Mouse (Mus musculus): ENCODE measurements around the gene Hs3st3b1.

Hs3st3b1 gene

DNA sequence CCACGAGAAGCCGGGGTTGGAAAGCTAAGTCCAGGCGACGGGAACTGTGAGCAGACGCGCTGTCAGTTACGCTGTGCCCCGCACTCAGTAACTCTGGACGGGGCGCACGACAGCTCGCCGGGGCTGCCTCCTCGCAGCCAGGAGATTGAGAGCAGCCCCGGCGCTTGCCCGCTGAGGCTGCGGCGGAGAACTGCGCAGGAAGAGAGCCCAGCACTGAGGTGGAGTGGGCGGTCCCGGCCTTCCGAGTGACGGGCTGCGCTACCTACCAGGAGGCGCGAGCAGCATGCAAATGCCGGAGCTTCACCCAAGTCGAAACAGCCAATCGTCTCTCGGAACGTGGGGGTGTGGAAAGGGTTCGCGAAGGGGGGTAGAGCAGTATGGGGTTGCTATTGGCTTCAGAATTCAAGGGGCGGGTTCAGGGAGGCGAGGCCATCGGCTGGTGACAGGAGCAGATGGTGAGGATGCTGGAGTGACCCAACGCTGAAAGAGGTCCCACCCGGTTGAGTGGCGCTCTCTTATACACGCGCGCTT, at the start of gene Hs3st3b1:
Hs3st3b1 (minus strand) TSS at position 200 of the 531 bp plus-strand sequence.
- in situ Hi-C loops (cut with MboI, MseI) = loop anchor here (10.0 to 25.0 kb wide), 2 partner anchors 123 to 1865 kb away; partner anchors contain the start of gene Map2k4 (in 1 of the 2)

DNA sequence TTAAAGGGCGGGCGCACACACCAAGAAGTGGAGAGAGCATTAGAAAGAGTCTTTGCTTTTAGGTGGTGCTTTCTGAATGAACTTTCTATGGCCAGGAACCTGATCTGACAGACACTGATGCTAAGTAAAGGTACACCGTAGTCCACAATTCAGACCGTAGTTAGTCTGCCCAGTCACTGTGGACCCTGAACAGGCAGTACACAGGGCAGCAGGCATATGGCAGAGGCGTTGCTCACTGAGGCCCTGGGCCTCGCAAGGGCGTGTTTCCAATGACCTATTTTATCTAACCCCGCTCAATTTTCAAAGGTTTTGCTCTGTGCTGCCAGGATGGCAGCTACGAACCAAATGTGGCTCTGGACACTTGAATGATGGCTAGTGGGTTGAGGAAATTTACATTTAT, 49.4 kb upstream of the Hs3st3b1 start:
- in situ Hi-C loops (cut with MboI, MseI) = no loop called here

- in situ Hi-C loops (cut with MboI, MseI) = no loop called here
Measured at GRCm38 (mm10) chr11:63970818-63971217, 48.7 kb upstream of the Hs3st3b1 start.

DNA sequence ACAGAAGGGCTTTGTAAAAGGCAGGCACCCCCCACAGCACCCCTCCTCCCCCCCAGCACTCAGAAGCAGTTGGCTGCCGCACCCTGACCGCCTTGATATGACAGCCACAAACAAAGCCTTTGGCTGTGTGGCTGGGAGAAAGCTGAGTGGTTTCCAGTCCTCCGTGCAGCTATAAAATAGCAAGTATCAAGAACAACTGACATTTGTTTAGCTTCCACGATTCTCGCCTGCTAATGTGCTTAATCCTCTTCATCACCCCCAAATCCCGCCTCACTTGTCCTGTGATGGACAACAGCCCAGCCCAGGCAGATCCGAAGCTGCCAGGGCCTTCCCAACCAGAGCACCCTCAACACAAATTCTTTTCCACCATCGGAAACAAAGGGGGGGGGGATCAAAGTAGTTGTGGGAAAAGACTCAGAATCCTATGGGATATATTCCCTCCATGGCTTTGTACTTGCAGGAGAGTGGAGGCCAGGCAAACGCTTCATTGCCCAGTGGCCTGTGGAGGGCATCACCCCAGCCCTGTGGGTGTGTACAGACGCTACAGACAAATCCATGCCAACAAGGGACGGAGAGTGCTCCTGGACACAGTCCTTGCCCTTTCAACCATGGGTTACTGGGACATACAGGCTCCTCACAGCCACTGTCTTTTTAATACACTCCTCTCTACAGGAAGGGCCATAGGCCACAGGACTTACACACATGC, 47.3 kb upstream of the Hs3st3b1 start:
- in situ Hi-C loops (cut with MboI, MseI) = no loop called here

DNA sequence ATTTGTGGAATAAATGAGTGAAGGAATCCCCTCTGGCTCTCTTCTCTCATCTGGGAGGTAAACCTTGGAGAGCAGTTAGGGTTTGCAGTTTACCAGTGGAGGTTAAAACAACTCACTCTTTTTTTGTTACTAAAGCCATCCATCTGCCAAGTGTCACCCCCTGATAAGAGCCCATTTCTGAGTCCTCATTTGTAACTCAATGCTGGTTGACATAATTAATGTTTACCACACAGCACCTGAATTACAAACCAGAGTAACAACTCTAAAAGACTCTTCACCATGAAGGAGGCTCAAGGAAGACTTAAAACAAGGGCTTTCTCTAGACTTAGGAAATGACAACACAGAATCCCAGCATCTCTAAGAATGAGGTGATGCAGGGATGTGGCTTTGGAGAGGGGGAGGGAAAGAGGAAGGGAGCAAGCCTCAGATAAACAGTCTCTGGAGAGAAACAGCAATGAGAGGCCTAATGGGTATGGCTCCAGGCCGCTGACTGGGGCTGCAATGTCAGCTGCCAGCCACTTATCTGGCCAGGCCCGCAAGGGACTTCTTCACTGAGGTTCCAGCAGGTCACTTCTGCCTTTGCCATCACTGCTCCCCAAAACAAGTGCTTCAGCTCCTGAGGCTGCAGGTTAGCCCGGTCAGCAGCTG, 46.4 kb upstream of the Hs3st3b1 start:
- in situ Hi-C loops (cut with MboI, MseI) = no loop called here

- in situ Hi-C loops (cut with MboI, MseI) = no loop called here
Measured at GRCm38 (mm10) chr11:63967641-63968387, 45.7 kb upstream of the Hs3st3b1 start.

- in situ Hi-C loops (cut with MboI, MseI) = no loop called here
Measured at GRCm38 (mm10) chr11:63965437-63965836, 43.3 kb upstream of the Hs3st3b1 start.

DNA sequence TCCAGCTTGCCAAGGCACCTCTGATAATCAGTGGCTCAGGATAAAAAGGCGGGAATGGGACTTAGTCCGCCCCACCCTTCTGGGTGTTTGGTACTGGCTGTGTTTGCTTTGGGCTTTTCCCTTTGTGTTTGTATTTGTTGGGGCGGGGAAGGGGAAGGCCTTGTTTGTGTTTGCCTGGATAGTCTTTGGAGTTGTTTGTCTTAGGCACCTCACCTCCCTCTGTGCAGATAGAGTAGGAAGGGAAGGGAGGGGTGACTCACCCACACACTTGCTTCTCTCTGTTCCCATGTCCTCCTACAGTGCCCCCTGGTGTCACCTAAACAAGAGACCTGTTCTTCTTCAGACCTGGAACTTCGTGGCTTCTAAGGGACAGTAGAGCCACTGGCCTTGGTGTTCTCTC, 35.1 kb upstream of the Hs3st3b1 start:
- in situ Hi-C loops (cut with MboI, MseI) = no loop called here

GRCm38 (mm10) chr11:63956748-63957147, 34.7 kb upstream of the Hs3st3b1 start:
- in situ Hi-C loops (cut with MboI, MseI) = no loop called here

DNA sequence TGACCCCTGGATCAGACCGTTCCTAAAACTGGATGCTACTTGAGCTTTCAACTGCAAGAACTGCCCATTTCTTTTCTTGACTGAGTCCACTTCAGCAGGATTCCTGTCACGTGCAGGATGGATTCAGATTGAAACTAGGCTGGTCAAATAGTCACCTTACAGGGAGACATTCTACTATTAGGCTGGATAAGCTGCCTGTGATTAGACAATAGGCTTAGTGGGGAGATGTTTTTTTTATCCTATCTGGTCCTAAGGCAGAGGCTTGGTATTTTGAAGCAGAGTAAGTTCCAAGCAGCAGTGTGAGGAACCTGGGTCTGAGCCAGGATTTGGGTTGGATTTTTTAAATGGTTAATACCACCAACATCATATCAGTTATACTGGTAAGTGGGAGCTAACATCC, 31.8 kb upstream of the Hs3st3b1 start:
- in situ Hi-C loops (cut with MboI, MseI) = loop anchor here in 1 of 2 experiments (5.0 kb wide), 1 partner anchor 82 kb away; no protein-coding TSS in a partner anchor

- in situ Hi-C loops (cut with MboI, MseI) = loop anchor here in 1 of 2 experiments (5.0 kb wide), 1 partner anchor 80 kb away; no protein-coding TSS in a partner anchor
Measured at GRCm38 (mm10) chr11:63952743-63953191, 30.7 kb upstream of the Hs3st3b1 start.

GRCm38 (mm10) chr11:63951831-63952631, 29.9 kb upstream of the Hs3st3b1 start:
- in situ Hi-C loops (cut with MboI, MseI) = loop anchor here in 1 of 2 experiments (5.0 kb wide), 1 partner anchor 80 kb away; no protein-coding TSS in a partner anchor

GRCm38 (mm10) chr11:63948371-63948770, 26.3 kb upstream of the Hs3st3b1 start:
- in situ Hi-C loops (cut with MboI, MseI) = loop anchor here (25.0 kb wide), 2 partner anchors 536 to 764 kb away; no protein-coding TSS in a partner anchor

- in situ Hi-C loops (cut with MboI, MseI) = loop anchor here (25.0 kb wide), 2 partner anchors 535 to 765 kb away; no protein-coding TSS in a partner anchor
Measured at GRCm38 (mm10) chr11:63947024-63947423, 24.9 kb upstream of the Hs3st3b1 start.

GRCm38 (mm10) chr11:63943947-63944346, 21.9 kb upstream of the Hs3st3b1 start:
- in situ Hi-C loops (cut with MboI, MseI) = loop anchor here (5.0 to 25.0 kb wide), 3 partner anchors 532 to 768 kb away; no protein-coding TSS in a partner anchor

GRCm38 (mm10) chr11:63943268-63943890, 21.3 kb upstream of the Hs3st3b1 start:
- in situ Hi-C loops (cut with MboI, MseI) = loop anchor here (5.0 to 25.0 kb wide), 3 partner anchors 531 to 769 kb away; no protein-coding TSS in a partner anchor

DNA sequence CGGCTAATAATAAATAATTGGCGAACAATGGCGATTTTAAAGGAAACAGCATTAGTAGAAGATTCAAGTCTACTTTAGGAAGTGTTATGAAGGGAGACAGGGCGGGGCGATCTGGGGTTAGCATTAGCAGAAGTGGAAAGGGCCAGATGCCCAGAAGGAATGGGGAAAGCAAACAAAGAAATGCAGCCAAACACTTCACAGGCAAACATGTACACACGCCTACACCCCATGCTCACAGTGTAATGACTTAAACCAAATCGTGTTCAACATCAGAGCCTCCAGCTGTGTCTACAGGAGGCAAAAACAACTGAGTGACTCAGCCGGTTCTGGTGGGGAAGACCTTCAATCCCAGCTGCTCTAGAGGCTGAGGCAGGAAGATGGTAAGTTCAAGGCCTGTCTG, 20.1 kb upstream of the Hs3st3b1 start:
- in situ Hi-C loops (cut with MboI, MseI) = loop anchor here (5.0 to 25.0 kb wide), 3 partner anchors 530 to 770 kb away; no protein-coding TSS in a partner anchor

DNA sequence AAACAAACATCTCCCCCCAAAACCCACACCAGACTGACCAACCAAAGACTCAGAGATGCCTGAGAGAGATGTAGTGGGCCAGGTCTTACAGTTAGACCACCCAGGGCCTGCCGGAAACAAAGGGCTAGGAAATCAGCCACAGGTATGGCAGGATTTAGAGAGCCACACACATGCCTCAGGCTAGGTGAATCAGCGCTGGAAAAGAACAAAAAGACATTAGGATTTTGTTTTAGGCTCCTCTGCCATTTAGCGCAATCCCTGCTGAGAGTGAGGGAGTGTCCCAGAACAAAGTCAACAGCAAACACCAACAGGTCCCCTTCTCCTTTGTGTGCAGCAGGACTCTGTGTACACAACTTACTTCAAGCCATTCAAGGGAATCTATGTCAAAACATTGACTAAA, 14.6 kb upstream of the Hs3st3b1 start:
- in situ Hi-C loops (cut with MboI, MseI) = loop anchor here (10.0 to 25.0 kb wide), 3 partner anchors 358 to 776 kb away; no protein-coding TSS in a partner anchor

DNA sequence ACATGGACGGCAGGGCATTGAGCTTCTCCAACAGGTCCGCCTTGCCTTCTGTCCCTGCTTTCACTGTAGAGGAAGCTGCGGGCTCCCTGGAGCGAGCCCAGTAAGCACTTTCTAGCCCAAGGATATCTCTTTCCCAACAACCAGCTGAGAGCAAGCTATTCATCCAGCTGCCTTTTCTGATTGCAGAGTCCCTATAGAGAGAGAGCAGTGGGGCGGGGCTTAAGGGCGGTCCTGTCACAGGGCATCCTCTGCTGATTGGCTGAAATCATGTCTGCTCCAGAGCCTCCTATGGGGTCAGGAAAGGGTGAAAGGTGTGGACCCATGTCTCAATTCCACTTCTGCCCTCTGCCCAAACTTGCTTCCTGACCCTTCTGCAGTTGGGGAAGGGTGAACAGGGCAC, 4.8 kb upstream of the Hs3st3b1 start:
- in situ Hi-C loops (cut with MboI, MseI) = loop anchor here (5.0 to 25.0 kb wide), 5 partner anchors 118 to 785 kb away; partner anchors contain the start of genes F930015N05Rik (in 1 of the 2) and Hs3st3a1 (in 1 of the 2)

Data from T-helper 17 cell (primary cell).